Mouse (Mus musculus): Measurements from ENCODE around the gene Tmppe.
"Not testable (repeated sequence)": the region's sequence is repeated elsewhere in the genome, so short reads cannot be mapped to it uniquely, and the experiment has no call there.

Tmppe gene

DNA sequence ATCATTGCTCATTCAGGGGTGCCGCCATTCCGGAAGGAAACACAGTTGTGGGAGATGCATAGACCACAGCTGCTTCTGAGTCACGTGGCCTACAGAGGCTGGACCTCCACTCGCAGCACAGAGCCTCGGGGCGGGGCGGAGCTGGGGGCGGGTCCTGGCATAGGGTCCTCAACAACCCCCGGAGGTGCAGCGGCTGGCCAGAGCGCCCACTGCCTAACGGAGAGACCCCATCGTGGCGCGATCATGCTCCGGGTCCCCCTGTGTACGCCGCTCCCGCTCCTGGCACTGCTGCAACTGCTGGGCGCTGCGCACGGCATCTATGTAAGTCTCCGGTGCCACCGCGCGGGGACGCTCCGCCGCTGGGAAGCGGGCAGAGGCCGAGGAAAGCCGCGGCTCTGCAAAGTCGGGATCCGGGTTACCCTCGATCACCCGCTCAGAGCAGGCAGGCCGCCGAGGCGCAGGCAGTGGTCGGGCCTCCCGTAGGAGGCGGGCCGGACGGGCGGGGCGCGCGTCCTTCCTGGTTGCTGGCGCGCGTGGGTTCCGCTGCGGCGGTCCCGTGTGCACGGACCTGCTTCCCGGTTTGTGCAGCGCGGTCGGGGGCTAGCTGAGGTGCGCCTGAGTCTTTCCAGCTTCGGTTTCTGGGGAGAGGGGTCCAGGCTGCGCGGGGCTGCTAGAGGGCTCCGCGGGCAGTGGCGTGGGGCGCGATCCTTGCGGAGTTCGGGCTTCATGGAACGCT, at the start of gene Tmppe, which contains the start of gene Glb1:
Gene Tmppe, plus strand, starts transcription at position 157 of the 736 bp plus-strand sequence.
Gene Glb1, plus strand, starts transcription at position 128 of the 736 bp plus-strand sequence.
- peak; percentile 97 for DNase-seq (ENCODE audit: low read depth, low spot score)

DNA sequence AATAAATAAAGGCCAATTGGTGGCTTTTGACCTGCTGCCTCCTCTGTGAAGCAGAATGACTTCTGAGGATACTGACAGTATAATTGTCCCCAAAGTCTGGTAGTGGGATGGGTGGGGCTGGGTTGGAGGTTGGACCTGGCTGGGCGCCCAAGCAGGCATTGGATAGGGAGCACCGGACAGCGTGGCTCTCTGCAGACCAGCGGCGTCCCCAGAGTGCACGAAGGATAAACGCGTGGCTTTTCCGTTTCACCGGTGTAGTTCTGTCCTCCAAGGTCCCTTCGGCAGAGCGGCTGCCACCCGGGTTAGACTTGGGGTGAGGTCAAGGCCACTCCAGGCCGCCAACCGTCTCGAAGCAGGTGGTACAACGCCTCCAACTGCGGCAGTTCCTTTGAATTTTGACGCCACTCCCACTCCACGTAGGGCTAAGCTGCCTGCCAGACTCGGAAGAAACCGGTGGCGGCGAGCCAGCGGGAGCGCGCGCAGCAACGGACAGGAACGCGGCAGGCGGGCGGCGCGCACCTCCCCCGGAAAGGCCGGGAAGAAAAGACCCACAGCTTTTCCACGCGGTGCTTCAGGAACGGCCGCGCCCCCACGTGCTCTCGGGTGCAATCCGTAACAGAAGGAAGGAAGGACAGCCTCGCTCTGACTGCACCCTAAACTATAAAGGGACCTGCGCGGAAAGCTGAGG, 33.0 kb upstream of the Tmppe start:
- DNase-seq (ENCODE audit: low read depth, low spot score) = peak; percentile 79

DNA sequence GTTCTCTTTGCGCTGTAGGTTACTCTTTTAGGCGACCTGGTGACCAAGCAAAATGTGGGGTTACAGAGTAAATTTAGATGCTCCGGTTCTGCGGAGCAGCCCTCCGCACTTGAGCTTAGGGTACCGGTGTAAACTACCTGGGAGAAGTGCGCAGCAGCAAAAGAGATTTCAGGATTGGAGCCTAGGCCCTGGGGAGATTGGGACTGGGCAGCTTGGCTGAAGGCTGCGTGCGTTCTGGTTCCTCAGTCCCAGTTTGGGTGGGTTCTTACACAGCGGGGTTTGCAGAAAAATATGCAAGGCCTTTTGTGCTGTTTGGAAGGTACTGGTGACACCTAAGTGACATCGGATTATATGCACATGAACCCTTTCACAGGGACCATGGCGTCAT, 32.4 kb upstream of the Tmppe start:
- no peak for DNase-seq (ENCODE audit: low read depth, low spot score)

DNA sequence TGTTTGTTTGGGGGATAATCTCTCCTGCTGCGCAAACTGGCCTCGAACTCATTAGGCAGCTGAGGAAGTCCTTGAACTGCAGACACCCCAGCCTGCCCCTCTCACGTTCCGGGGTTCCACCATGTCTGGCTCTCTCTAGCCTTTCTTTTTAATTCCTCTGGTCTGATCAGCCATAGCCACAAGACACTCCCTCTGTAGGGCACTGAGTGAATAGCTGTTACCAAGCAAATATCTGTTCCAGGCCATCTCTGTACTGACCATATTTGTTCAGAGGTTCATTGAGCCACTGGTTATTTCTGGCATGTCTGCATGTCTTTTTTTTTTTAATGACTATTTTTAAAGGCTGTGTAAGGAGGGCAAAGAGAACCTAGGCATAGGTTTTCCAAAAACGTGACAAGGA, 31.5 kb upstream of the Tmppe start:
- DNase-seq (ENCODE audit: low read depth, low spot score) = not testable (repeated sequence)

DNA sequence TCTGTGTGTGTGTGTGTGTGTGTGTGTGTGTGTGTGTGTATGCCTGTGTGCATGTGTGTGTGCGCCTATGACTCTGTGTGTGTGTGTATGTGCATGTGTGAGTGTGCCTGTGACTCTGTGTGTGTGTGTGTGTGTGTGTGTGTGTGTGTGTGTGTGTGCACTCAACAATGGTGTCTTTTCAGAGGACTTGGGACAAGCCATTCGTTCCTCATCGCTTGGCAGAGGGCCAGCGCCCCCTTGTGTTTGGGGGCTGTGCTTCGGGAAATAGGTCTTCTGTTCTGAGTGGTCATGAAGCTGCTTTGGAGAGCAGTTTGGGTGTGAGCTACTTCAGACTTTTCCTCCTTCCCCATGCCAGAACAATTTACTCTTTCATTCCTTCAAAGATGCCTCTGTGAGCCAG, 29.2 kb upstream of the Tmppe start:
- peak; percentile 69 for DNase-seq (ENCODE audit: low read depth, low spot score)

DNA sequence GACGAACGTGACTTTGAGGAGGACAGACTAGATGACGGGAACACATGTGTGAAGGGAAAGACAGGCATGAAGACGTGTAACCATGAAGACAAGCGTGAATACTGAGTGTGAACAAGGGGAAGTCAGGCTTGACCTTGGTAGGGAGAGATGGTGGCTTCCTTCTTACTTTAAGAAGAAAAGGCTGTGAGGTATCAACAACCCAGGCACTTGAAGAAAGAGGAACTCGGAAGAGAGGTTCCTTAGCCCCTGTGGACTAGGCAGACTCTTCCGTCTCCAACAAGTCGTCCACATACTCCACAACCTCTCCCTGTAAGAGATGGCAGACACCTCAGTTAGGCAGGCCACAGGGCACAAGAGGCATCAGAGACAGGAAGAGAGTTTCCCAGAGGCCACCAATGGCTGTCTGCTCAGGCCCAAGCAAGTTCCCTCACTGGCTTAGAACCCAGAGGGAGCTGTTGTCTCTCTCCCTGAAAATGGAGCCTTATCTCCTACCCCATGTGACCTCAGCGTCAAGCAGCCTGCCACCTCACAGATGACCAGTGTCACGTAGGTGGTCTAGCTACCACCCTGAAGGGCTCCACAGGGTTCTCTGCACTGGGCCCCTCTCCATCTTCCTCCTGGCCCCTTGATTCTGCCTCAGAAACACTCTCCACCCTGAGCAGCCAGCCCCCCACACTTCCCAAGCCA, 25.5 kb upstream of the Tmppe start:
- DNase-seq (ENCODE audit: low read depth, low spot score) = no peak

DNA sequence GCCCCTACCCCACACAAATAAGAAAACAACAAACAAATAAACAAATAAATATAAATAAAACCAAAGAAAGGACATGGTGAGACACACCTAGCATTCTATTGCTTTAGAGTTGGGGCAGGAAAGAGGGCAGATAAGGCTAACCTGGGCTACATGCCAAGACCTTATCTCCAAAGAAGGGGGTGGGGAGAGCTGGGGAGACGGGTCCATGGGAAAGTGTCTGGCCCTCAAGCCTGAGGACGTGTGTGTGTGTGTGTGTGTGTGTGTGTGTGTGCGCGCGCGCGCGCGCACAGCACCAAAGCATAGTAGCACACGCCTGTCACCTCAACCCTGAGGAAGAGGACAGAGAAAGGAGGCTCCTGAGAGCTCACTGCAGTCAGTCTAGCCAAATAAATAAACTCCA, 23.7 kb upstream of the Tmppe start:
- no peak for DNase-seq (ENCODE audit: low read depth, low spot score)

DNA sequence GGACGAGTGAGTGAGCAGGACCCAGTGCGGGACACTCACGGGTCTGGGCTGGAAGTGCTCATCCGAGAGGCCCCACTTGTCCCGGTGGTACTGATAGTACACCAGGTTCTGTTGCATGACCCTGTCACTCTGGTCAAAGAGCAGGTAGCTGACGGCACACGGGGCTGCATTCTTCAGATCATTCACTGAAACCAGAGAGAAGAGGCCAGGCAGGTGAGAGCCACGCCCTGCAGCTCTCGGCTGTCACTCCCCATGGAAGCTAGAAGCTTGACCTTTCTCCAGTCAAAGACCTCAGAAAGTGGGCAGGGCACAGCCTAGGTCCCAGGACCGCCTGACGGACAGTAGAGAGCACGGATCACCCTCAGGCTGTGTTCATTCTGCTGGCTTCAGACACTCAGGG, 21.0 kb upstream of the Tmppe start:
- DNase-seq (ENCODE audit: low read depth, low spot score) = peak; percentile 49

DNA sequence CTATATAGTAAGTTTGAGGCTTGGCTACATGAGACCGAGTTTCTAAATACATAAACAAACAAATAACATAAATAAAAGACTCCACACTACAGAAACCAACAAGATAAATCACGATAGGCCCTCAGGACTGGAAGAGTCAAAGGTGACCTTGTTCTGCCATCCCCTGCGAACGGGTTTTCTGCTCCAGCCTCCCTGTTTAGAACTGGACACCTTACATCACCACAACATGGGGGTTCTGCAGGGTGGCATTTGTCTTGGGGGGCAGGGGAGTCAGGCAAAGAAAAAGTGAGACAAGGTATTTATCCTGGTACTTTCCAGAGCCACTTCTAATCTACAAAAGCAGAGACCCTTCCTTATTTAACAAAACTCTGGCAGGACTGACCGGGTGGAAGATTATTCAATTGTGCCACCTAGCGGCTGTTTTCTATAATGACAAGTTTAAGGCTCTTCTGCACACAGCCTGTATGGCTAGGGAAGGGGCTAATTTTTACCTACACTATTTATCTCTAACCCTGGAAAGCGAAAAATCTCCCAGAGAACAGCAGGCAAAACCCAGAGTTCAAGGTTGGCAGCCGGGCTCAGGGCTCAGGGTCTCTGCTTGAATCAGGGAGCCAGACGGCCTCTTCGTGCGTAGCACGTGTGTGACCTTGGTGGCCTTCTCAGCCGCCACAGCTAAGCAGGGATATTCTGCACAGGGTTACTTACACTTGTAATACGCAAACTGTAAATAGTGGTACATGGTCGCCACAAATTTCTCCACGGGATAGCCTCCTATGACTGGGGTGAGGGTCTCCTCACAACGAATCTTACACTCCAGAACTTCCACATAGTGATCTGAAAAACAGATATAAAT, 19.8 kb upstream of the Tmppe start:
- peak; percentile 75 for DNase-seq (ENCODE audit: low read depth, low spot score)

DNA sequence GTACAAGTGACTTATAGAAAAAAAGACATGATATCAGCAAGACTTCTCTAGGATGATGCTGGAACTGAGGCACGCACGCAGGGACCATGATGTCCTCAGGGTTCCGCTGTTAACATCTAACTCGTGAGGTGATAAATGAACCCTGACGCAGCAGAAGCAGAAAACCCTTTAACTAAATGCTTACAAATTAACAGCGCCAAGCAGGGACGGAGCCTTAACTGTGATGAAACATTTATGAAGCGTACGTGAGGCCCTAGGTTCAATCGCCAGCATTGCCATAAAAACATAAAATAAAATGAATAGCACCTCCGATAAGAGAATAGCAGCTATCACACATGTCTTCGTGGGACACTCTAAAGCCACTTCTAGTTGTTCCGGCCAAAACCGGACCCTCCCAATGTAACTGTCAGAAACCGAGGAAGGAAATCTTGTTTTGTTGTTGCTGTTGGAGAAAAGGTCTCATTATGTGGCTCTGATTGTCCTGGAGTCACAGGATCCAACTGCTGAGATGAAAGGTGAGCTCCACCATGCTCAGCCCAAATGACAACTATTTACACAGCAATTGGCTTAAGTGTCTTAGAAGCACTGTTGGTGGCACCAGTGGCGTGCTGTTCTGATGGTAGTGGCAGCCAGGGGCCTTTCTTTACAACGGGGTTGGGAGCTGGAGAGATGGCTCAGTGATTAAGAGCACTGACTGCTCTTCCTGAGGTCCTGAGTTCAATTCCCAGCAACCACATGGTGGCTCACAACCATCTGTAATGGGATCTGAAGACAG, 17.8 kb upstream of the Tmppe start:
- DNase-seq (ENCODE audit: low read depth, low spot score) = no peak

DNA sequence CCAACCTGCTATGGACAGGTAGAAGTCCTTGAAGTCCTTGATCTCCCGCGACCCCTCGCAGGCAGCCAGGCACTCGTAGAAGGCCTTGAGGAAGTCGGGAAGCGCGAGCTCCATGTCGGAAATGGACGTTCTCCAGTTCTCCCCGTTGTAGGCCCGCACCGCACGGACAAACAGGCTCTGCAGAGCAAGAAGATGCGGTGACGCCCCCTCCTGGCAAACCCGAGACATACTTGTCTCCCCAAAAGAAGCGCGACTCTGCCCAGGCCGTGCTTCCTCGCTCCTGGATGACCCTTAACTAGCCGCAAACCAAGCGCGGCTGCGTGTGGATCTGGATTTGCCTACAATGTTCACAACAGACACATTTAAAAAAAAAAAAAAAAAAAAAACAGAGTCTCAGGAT, 16.2 kb upstream of the Tmppe start:
- DNase-seq (ENCODE audit: low read depth, low spot score) = peak; percentile 76

DNA sequence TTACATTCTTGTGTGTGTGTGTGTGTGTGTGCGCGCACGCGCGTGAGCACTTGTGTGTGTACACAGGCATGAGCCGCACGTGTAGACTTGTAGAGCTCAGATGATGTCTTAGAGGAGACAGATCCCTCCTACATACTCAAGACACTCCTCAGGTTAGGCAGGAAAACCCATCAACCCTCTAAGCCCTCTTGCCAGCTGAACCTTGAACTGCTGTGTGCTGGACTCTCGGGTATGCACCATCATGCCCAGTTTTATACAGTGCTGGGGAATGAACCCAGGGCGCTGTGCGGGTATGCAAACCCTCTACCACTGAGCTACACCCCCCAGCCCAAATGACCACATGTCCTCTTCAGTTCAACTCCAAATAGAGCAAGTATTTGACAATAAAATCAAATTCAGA, 15.7 kb upstream of the Tmppe start:
- no peak for DNase-seq (ENCODE audit: low read depth, low spot score)

DNA sequence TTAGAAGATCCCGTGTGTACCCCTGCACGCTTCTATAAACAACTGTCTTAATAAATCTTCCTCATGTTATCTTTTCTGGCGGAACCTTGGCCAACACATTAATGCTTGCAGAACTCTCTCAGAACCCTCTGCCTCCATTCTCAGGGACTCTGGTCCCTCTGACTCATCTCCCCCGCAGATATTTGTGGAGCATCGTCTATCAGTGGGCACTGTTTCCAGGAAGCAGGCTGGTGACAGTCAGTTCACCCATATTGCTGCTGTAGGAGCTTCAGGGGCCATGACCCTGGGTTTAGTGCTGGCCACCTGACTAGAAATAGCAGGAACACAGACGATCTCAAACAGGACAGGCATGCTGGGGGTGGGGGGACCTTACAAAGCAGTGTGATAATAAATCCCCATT, 13.8 kb upstream of the Tmppe start:
- no peak for DNase-seq (ENCODE audit: low read depth, low spot score)

DNA sequence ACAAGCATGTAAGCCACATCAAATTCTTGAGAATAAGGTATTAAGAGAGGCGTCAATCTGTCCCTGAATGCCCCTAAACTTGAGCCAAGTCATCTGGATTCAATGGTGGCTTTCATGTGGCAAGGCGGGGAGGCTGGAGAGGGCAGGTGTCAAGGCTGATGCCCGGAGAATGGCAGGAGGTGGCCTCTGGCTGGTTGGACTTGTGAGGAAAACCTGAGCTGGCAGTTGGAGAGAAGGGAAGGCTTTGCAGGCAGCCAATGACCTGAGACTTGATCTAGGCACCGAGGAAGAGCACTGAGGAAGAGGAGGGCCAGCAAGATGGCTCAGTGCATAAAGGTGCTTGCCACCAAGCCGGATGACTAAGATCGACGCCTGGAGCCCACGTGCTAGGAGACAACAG, 12.6 kb upstream of the Tmppe start:
- DNase-seq (ENCODE audit: low read depth, low spot score) = no peak

DNA sequence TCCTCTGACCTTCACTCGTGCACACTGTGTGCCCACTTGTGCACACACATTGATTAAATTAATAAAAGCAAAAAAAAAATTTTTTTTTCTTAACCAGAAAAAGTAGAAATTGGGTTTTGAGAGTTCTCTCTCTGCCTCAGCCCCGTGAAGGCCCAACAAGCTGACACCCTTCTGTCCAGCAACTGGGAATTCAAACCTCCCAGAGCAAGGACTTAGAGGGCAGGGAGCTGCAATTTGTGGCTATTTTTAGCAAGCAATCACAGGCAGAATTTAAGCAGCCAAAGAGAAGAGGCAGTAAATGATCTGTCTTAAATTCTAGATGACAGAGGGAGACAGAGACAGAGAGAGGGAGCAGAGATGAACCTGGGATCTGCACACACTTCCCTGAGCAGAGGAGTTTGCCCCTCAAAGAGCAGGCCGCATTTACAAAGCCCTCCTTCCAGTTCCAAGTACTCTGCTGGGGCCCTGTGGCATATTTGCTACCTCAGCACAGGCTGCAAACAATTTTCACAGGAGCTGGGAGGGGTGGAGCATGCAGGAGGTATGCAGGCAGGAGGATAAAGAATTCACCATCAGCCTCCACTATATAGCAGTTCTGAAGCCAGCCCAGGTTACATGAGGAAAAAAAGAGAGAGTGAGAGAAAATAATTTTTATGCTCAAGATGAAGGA, 12.1 kb upstream of the Tmppe start:
- no peak for DNase-seq (ENCODE audit: low read depth, low spot score)

DNA sequence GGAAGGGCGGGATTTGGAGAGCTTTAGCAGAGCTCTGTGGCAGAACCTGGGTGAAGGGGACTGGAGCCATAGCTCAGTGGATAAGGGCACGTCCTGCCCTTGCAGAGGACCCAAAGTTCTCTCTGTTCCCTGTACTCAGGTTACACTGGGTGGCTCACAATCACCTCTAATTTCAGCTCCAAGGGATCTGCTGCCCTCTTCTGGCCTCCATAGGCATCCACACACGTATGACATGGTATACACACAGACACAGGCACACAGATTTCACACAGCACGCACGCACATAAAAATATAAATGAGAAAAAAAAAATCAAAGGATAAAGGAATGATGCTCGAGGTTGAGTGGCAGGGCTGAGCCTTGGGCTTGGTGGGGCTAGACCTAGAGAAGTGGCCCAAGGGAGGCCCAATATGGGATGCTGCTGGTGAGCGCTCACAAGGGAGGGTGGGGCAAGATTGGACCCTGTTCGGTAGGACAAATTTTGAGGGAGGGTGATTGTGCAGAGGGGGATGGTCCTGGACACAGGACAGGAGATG, 11.5 kb upstream of the Tmppe start:
- peak; percentile 91 for DNase-seq (ENCODE audit: low read depth, low spot score)

DNA sequence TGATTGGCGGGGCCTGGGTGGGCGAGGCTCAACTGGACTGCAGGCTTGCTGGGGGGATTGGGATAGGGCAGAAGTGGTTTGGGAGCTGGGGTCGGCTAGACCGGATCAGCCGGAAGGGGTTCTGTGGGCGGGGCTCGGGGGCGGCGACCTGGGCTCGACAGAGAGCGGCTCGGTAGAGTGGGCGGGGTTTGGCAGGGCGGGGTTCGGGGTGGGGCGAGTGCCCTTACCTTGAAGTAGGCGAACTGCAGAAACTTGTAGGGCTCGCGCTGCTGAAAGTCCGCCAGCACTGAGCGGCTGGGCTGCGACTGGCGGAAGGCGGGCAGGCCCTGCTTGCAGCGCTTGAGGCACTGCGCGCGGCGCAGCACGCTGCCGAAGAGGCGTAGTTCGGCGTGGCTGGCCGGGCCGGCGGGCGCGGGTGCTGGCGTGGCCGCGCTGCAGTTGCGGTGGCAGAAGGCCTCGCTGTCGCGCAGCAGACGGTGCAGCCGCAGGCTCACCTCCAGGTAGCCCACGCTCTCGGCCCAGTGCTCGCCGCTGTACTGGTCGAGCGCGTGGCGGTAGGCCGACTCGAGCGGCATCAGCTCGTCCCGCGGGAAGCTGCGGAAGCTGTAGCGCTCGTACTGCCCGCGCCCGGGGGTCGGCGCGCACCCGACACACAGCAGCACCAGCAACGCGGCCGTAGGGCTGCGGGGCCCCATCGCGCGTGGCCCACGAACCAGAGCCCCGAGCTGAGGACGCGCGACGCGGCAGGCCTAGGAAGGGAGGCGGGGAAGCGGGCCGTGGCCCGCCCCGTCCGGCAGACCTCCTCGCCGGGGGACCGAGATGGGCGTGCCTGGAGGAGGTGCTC, 10.8 kb upstream of the Tmppe start, which contains the start of gene Crtap:
Gene Crtap, minus strand, starts transcription at position 771 of the 844 bp plus-strand sequence.
- peak; percentile 97 for DNase-seq (ENCODE audit: low read depth, low spot score)

DNA sequence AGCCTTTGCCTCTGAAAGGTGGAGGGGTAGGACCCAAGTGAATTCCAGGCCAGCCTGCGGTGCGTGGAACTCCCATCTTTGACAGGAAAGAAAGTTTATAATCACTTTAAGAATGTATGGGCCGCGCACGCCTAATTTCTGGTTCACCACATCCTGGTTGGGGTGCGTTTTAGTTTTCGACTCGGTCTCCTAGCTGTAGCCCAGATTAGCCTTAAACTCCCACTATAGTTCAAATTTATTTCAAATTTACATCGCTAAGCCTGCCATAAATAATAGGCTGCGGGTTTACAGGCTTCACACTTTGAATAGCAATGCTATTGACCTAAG, 10.2 kb upstream of the Tmppe start:
- DNase-seq (ENCODE audit: low read depth, low spot score) = no peak

DNA sequence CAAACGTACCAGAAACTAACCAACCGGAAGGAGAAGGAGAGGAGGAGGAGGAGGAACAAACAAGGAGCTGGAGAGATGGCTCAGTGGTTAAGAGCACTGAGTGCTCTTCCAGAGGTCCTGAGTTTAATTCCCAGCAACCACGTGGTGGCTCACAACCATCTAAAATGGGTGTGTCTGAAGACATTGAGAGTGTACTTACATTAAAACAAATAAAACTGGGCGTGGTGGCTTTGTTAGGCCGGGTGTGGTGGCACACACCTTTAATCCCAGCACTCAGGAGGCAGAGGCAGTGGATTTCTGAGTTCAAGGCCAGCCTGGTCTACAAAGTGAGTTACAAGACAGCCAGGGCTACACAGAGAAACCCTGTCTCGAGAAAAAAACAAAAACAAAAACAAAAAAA, 6.8 kb upstream of the Tmppe start:
- peak; percentile 80 for DNase-seq (ENCODE audit: low read depth, low spot score)

Data from R1 (cell line).